Mouse (Mus musculus) embryonic facial prominence, embryonic 13.5 days (tissue): ENCODE results near the gene Mafb. TPM values are rescaled to one million over a fixed set of nuclear protein-coding genes. Genes with fewer than 3 reads are reported as not detected.
A peak's percentile ranks its signal among the peaks of the same experiment; 100 is the strongest.

Source experiments
- ATAC-seq: fragments of 200-750 bp; cut with Nextera tagmentation; 2 replicates; pipeline ENCODE4 v1.8.0; 2017; ENCODE audit warnings: low read depth; ENCODE audit not compliant: insufficient number of reproducible peaks, insufficient read depth, low FRiP score, low TSS enrichment
- H3K27ac ChIP-seq: fragments of 300-500 bp; sonication (generic); 2 replicates; pipeline ENCODE4 v1.5.1; 2015; ENCODE audit warnings: moderate library complexity, mild to moderate bottlenecking, inconsistent platforms
- H3K27me3 ChIP-seq: fragments of 300-500 bp; sonication (generic); 2 replicates; pipeline ENCODE4 v1.6.1; 2015; ENCODE audit warnings: mild to moderate bottlenecking, inconsistent platforms
- H3K36me3 ChIP-seq: fragments of 300-500 bp; sonication (generic); 2 replicates; pipeline ENCODE4 v1.6.1; 2015; ENCODE audit warnings: mild to moderate bottlenecking, inconsistent platforms
- H3K4me1 ChIP-seq: fragments of 300-500 bp; sonication (generic); 2 replicates; pipeline ENCODE4 v1.6.1; 2015; ENCODE audit warnings: inconsistent platforms
- H3K4me2 ChIP-seq: fragments of 300-500 bp; sonication (generic); 2 replicates; pipeline ENCODE4 v1.6.1; 2015; ENCODE audit warnings: moderate library complexity, mild to moderate bottlenecking, inconsistent platforms
- H3K4me3 ChIP-seq: fragments of 300-500 bp; sonication (generic); 2 replicates; pipeline ENCODE4 v1.5.1; 2015; ENCODE audit warnings: mild to moderate bottlenecking, inconsistent platforms
- H3K9ac ChIP-seq: fragments of 300-500 bp; sonication (generic); 2 replicates; pipeline ENCODE4 v1.6.1; 2015; ENCODE audit warnings: mild to moderate bottlenecking, inconsistent platforms
- H3K9me3 ChIP-seq: fragments of 300-500 bp; sonication (generic); 2 replicates; pipeline ENCODE4 v1.6.1; 2016; ENCODE audit warnings: inconsistent platforms
- WGBS: fragments of 180-500 bp; shearing (Covaris S2); methylation state at CpG from one replicate; pipeline ENCODE4 v1.1.7; 2015; ENCODE audit warnings: mixed read lengths; 5-methylcytosine and 5-hydroxymethylcytosine counted together
- polyA plus RNA-seq: library from polyadenylated mRNA; unstranded; fragments of >200 nt; fragmentation: Nextera tagmentation; extraction: Ambion mirVana; gene quantifications from 2 replicates; pipeline ENCODE4 v1.2.1, GENCODE M21; 2015

Mafb gene
- polyA plus RNA-seq, 1 experiment from 2014 or later, result 24.2 TPM

GRCm38 (mm10) chr2:160361442-160362121 is 5.3 kb downstream of the Mafb start:
- Histone ChIP-seq H3K4me2 (0 out of 2 replicates have a peak overlapping the region, but pooled peaks have one; percentile 7), H3K4me3 (no peak overlapping the region), H3K36me3 (no peaks in the 10 kb centered on the region), H3K9ac (no peak overlapping the region), H3K4me1 (peaks cover 50% of the 10 kb centered on the region), H3K27ac (no peak overlapping the region), H3K9me3 (no peaks in the 10 kb centered on the region), H3K27me3 (peaks cover 88% of the 10 kb centered on the region)
- ATAC-seq, result no peak
- 16% methylated on average over 16 of the region's 16 CpGs for WGBS

- H3K4me2 ChIP-seq, result no peak overlapping the region
- peaks cover 38% of the 10 kb centered on the region for H3K4me1 ChIP-seq
- H3K9me3 ChIP-seq, result no peaks in the 10 kb centered on the region
- H3K27me3 ChIP-seq, result peaks cover 77% of the 10 kb centered on the region
- no peak for ATAC-seq
- no peak overlapping the region for H3K27ac ChIP-seq
- 13% methylated on average over 8 of the region's 8 CpGs for WGBS
- no peaks in the 10 kb centered on the region for H3K36me3 ChIP-seq
- no peak overlapping the region for H3K4me3 ChIP-seq
- H3K9ac ChIP-seq, result no peak overlapping the region
Measured at GRCm38 (mm10) chr2:160360234-160360874, 6.5 kb downstream of the Mafb start.

GRCm38 (mm10) chr2:160358896-160359295 is 8.0 kb downstream of the Mafb start:
- WGBS, result 6% methylated on average over 4 of the region's 4 CpGs
- ATAC-seq, result no peak
- H3K27me3 ChIP-seq, result peaks cover 69% of the 10 kb centered on the region
- H3K4me1 ChIP-seq, result peaks cover 29% of the 10 kb centered on the region
- H3K9ac ChIP-seq, result no peak overlapping the region
- no peak overlapping the region for H3K27ac ChIP-seq
- H3K4me3 ChIP-seq, result no peak overlapping the region
- no peaks in the 10 kb centered on the region for H3K36me3 ChIP-seq
- no peaks in the 10 kb centered on the region for H3K9me3 ChIP-seq
- no peak overlapping the region for H3K4me2 ChIP-seq

- H3K27me3 ChIP-seq, result peaks cover 56% of the 10 kb centered on the region
- no peak overlapping the region for H3K4me2 ChIP-seq
- no peak overlapping the region for H3K27ac ChIP-seq
- no peak for ATAC-seq
- H3K4me3 ChIP-seq, result no peak overlapping the region
- 73% methylated on average over 4 of the region's 4 CpGs for WGBS
- H3K9me3 ChIP-seq, result no peaks in the 10 kb centered on the region
- H3K4me1 ChIP-seq, result peaks cover 30% of the 10 kb centered on the region
- no peak overlapping the region for H3K9ac ChIP-seq
- H3K36me3 ChIP-seq, result no peaks in the 10 kb centered on the region
Measured at GRCm38 (mm10) chr2:160357442-160357841, 9.4 kb downstream of the Mafb start.

- Histone ChIP-seq H3K27me3 (peaks cover 47% of the 10 kb centered on the region), H3K4me2 (no peak overlapping the region)
- no peak for ATAC-seq
Measured at GRCm38 (mm10) chr2:160356132-160356531, 10.7 kb downstream of the Mafb start.

GRCm38 (mm10) chr2:160354319-160354718 is 12.5 kb downstream of the Mafb start:
- Histone ChIP-seq H3K4me3 (no peak overlapping the region), H3K9ac (no peak overlapping the region), H3K27me3 (peaks cover 31% of the 10 kb centered on the region), H3K36me3 (no peaks in the 10 kb centered on the region), H3K27ac (no peak overlapping the region), H3K9me3 (no peaks in the 10 kb centered on the region), H3K4me1 (peaks cover 13% of the 10 kb centered on the region; the same call in 1 of the 2 replicates), H3K4me2 (no peak overlapping the region)
- WGBS, result 69% methylated on average over 2 of the region's 2 CpGs
- ATAC-seq, result no peak

More at GRCm38 (mm10) chr2:160356132-160356531, 10.7 kb downstream of the Mafb start:
- peaks cover 22% of the 10 kb centered on the region; the same call in 1 of the 2 replicates for H3K4me1 ChIP-seq
- no peaks in the 10 kb centered on the region for H3K36me3 ChIP-seq
- no peak overlapping the region for H3K9ac ChIP-seq
- no peaks in the 10 kb centered on the region for H3K9me3 ChIP-seq
- H3K27ac ChIP-seq, result no peak overlapping the region
- no peak overlapping the region for H3K4me3 ChIP-seq
- WGBS, result 57% methylated on average over 5 of the region's 5 CpGs

GRCm38 (mm10) chr2:160353581-160353980 is 13.3 kb downstream of the Mafb start:
- Histone ChIP-seq H3K9ac (0 out of 2 replicates have a peak overlapping the region, but pooled peaks have one; percentile 2), H3K4me2 (no peak overlapping the region), H3K36me3 (no peaks in the 10 kb centered on the region), H3K4me3 (no peak overlapping the region), H3K9me3 (no peaks in the 10 kb centered on the region), H3K27ac (no peak overlapping the region), H3K4me1 (0 out of 2 replicates have a peak, but pooled peaks cover 9% of the 10 kb centered on the region), H3K27me3 (peaks cover 23% of the 10 kb centered on the region)
- no peak for ATAC-seq
- WGBS, result 44% methylated on average over 2 of the region's 2 CpGs

- no peak overlapping the region for H3K27ac ChIP-seq
- no peaks in the 10 kb centered on the region for H3K36me3 ChIP-seq
- H3K9me3 ChIP-seq, result no peaks in the 10 kb centered on the region
- 0 out of 2 replicates have a peak, but pooled peaks cover 6% of the 10 kb centered on the region for H3K4me1 ChIP-seq
- no peak overlapping the region for H3K4me2 ChIP-seq
- no peak for ATAC-seq
- H3K4me3 ChIP-seq, result no peak overlapping the region
- H3K9ac ChIP-seq, result no peak overlapping the region
- 23% methylated on average over 8 of the region's 8 CpGs for WGBS
- H3K27me3 ChIP-seq, result peaks cover 5% of the 10 kb centered on the region; the same call in 1 of the 2 replicates
Measured at GRCm38 (mm10) chr2:160351038-160351574, 15.8 kb downstream of the Mafb start.

- no peak overlapping the region for H3K27ac ChIP-seq
- H3K4me3 ChIP-seq, result no peak overlapping the region
- no peaks in the 10 kb centered on the region for H3K9me3 ChIP-seq
- ATAC-seq, result no peak
- no peak overlapping the region for H3K9ac ChIP-seq
- no peaks in the 10 kb centered on the region for H3K36me3 ChIP-seq
- 39% methylated on average over 4 of the region's 4 CpGs for WGBS
- H3K27me3 ChIP-seq, result peaks cover 5% of the 10 kb centered on the region; the same call in 1 of the 2 replicates
- 0 out of 2 replicates have a peak, but pooled peaks cover 6% of the 10 kb centered on the region for H3K4me1 ChIP-seq
- no peak overlapping the region for H3K4me2 ChIP-seq
Measured at GRCm38 (mm10) chr2:160349578-160349977, 17.3 kb downstream of the Mafb start.

- H3K9ac ChIP-seq, result no peak overlapping the region
- 34% methylated on average over 7 of the region's 7 CpGs for WGBS
- H3K36me3 ChIP-seq, result no peaks in the 10 kb centered on the region
- 0 out of 2 replicates have a peak, but pooled peaks cover 6% of the 10 kb centered on the region for H3K4me1 ChIP-seq
- peaks cover 5% of the 10 kb centered on the region; the same call in 1 of the 2 replicates for H3K27me3 ChIP-seq
- H3K4me3 ChIP-seq, result no peak overlapping the region
- no peak overlapping the region for H3K27ac ChIP-seq
- H3K4me2 ChIP-seq, result no peak overlapping the region
- ATAC-seq, result no peak
- no peaks in the 10 kb centered on the region for H3K9me3 ChIP-seq
Measured at GRCm38 (mm10) chr2:160348796-160349195, 18.1 kb downstream of the Mafb start.

- Histone ChIP-seq H3K4me1 (0 out of 2 replicates have a peak, but pooled peaks cover 6% of the 10 kb centered on the region), H3K4me2 (no peak overlapping the region), H3K27me3 (peaks cover 5% of the 10 kb centered on the region; the same call in 1 of the 2 replicates), H3K27ac (no peak overlapping the region), H3K9me3 (no peaks in the 10 kb centered on the region), H3K9ac (no peak overlapping the region), H3K36me3 (no peaks in the 10 kb centered on the region), H3K4me3 (no peak overlapping the region)
- 48% methylated on average over 4 of the region's 4 CpGs for WGBS
- ATAC-seq, result no peak
Measured at GRCm38 (mm10) chr2:160348072-160348604, 18.7 kb downstream of the Mafb start.
